Mouse (Mus musculus) spleen, adult 2 months (tissue): ENCODE measurements around the gene Gm37240. TPM values are rescaled to one million over a fixed set of nuclear protein-coding genes. Genes with fewer than 3 reads are reported as not detected.

ENCODE experiments used
- DNase-seq, 2 experiments: peaks; one replicate each; pipeline versions ENCODE4 v3.0.0 to v3.0.0-alpha.2; 2012 to 2021; ENCODE audit warnings: low spot score in 2 of 2, low read depth in 1 of 2
- H3K27ac ChIP-seq: fragments of 200-500 bp; 2 replicates; pipeline ENCODE4 v1.5.1; 2012; ENCODE audit warnings: low read length, inconsistent platforms; ENCODE audit not compliant: insufficient read depth
- H3K27me3 ChIP-seq: fragments of 200-500 bp; 2 replicates; pipeline ENCODE4 v1.6.1; 2012; ENCODE audit warnings: mild to moderate bottlenecking, moderate library complexity, low read length, inconsistent platforms; ENCODE audit not compliant: control insufficient read depth, insufficient read depth
- H3K36me3 ChIP-seq: fragments of 200-500 bp; 2 replicates; pipeline ENCODE4 v1.6.1; 2012; ENCODE audit warnings: mild to moderate bottlenecking, low read length, inconsistent platforms; ENCODE audit not compliant: control insufficient read depth, insufficient read depth
- H3K4me1 ChIP-seq: fragments of 200-500 bp; 2 replicates; pipeline ENCODE4 v1.6.1; 2011; ENCODE audit warnings: inconsistent platforms; ENCODE audit not compliant: control insufficient read depth, insufficient read depth, insufficient read length
- H3K4me3 ChIP-seq: fragments of 200-500 bp; 2 replicates; pipeline ENCODE4 v1.5.1; 2011; ENCODE audit warnings: mild to moderate bottlenecking, inconsistent platforms; ENCODE audit not compliant: insufficient read depth, insufficient read length; ENCODE audit errors: extremely low read depth
- CTCF ChIP-seq: fragments of 200-500 bp; IDR thresholded peaks from 2 replicates; pipeline ENCODE4 v1.5.1; 2011; ENCODE audit warnings: mild to moderate bottlenecking, inconsistent platforms; ENCODE audit not compliant: insufficient read depth, insufficient read length, insufficient replicate concordance; ENCODE audit errors: extremely low read depth
- POLR2A ChIP-seq: fragments of 200-500 bp; IDR thresholded peaks from 2 replicates; pipeline ENCODE4 v1.6.1; 2011; ENCODE audit warnings: low read depth, low read length, inconsistent platforms
- WGBS: fragments of 180-500 bp; shearing (Covaris S2); methylation state at CpG from one replicate; pipeline ENCODE4 v1.1.7; 2018; 5-methylcytosine and 5-hydroxymethylcytosine counted together
- polyA plus RNA-seq: library from polyadenylated mRNA; depleted of rRNA; stranded (reverse); fragments of >200 nt; gene quantifications from 2 replicates; pipeline ENCODE4 v1.2.3, GENCODE M21; 2012

Gm37240 gene
- polyA plus RNA-seq, 1 experiment = 1.1 TPM

- no peak for DNase-seq
- 67% methylated on average over 12 of the region's 12 CpGs for WGBS
- no peak overlapping the region for H3K4me3 ChIP-seq
- H3K4me1 ChIP-seq = peaks cover 3% of the 10 kb centered on the region; the same call in 1 of the 2 replicates
- H3K36me3 ChIP-seq = no peaks in the 10 kb centered on the region
- no peaks in the 10 kb centered on the region for H3K27me3 ChIP-seq
- H3K27ac ChIP-seq = no peak overlapping the region
- no peak for TF ChIP-seq CTCF
- no peak for TF ChIP-seq POLR2A
Measured at GRCm38 (mm10) chr3:84937360-84938355, 949.7 kb downstream of the Gm37240 start.

GRCm38 (mm10) chr3:84936956-84937355 lies 950.4 kb downstream of the Gm37240 start:
- H3K27ac ChIP-seq = no peak overlapping the region
- no peaks in the 10 kb centered on the region for H3K36me3 ChIP-seq
- no peak for DNase-seq
- WGBS = 82% methylated on average over 5 of the region's 5 CpGs
- H3K27me3 ChIP-seq = no peaks in the 10 kb centered on the region
- TF ChIP-seq CTCF = no peak
- no peak for TF ChIP-seq POLR2A
- peaks cover 2% of the 10 kb centered on the region; the same call in 1 of the 2 replicates for H3K4me1 ChIP-seq
- no peak overlapping the region for H3K4me3 ChIP-seq

- no peak for DNase-seq
- Histone ChIP-seq H3K4me3 (no peak overlapping the region), H3K36me3 (no peaks in the 10 kb centered on the region), H3K27ac (no peak overlapping the region), H3K4me1 (no peaks in the 10 kb centered on the region), H3K27me3 (no peaks in the 10 kb centered on the region)
- no peak for TF ChIP-seq POLR2A
- no peak for TF ChIP-seq CTCF
- 38% methylated on average over 2 of the region's 2 CpGs for WGBS
Measured at GRCm38 (mm10) chr3:84936252-84936651, 951.1 kb downstream of the Gm37240 start.

GRCm38 (mm10) chr3:84935729-84936128 lies 951.6 kb downstream of the Gm37240 start:
- no peak for DNase-seq
- Histone ChIP-seq H3K4me1 (no peaks in the 10 kb centered on the region), H3K27me3 (no peaks in the 10 kb centered on the region), H3K27ac (no peak overlapping the region), H3K36me3 (no peaks in the 10 kb centered on the region), H3K4me3 (no peak overlapping the region)
- TF ChIP-seq POLR2A (no peak), CTCF (no peak)
- WGBS = 85% methylated on average over 1 of the region's 1 CpGs

GRCm38 (mm10) chr3:84930683-84931082 lies 956.6 kb downstream of the Gm37240 start:
- no peaks in the 10 kb centered on the region for H3K27me3 ChIP-seq
- no peaks in the 10 kb centered on the region for H3K4me1 ChIP-seq
- no peak overlapping the region for H3K27ac ChIP-seq
- WGBS = 94% methylated on average over 3 of the region's 3 CpGs
- no peak overlapping the region for H3K4me3 ChIP-seq
- DNase-seq = no peak
- no peak for TF ChIP-seq POLR2A
- H3K36me3 ChIP-seq = no peaks in the 10 kb centered on the region

- WGBS = 91% methylated on average over 3 of the region's 3 CpGs
- no peak for DNase-seq
Measured at GRCm38 (mm10) chr3:84929171-84929570, 958.1 kb downstream of the Gm37240 start.

GRCm38 (mm10) chr3:84927901-84928300 lies 959.4 kb downstream of the Gm37240 start:
- 96% methylated on average over 2 of the region's 2 CpGs for WGBS
- H3K27ac ChIP-seq = no peak overlapping the region
- no peaks in the 10 kb centered on the region for H3K36me3 ChIP-seq
- no peaks in the 10 kb centered on the region for H3K27me3 ChIP-seq
- no peak for DNase-seq
- no peaks in the 10 kb centered on the region for H3K4me1 ChIP-seq
- no peak overlapping the region for H3K4me3 ChIP-seq
- TF ChIP-seq POLR2A = no peak
- no peak for TF ChIP-seq CTCF

More at GRCm38 (mm10) chr3:84929171-84929570, 958.1 kb downstream of the Gm37240 start:
- TF ChIP-seq CTCF = no peak
- TF ChIP-seq POLR2A = no peak
- Histone ChIP-seq H3K27ac (no peak overlapping the region), H3K27me3 (no peaks in the 10 kb centered on the region), H3K4me1 (no peaks in the 10 kb centered on the region), H3K36me3 (no peaks in the 10 kb centered on the region), H3K4me3 (no peak overlapping the region)
